Mouse (Mus musculus) forebrain, embryonic 14.5 days (tissue): ENCODE measurements around the gene Nxn. TPM values are rescaled to one million over a fixed set of nuclear protein-coding genes. Genes with fewer than 3 reads are reported as not detected.

Experiments used
- ATAC-seq: fragments of 200-750 bp; cut with Nextera tagmentation; 2 replicates; pipeline ENCODE4 v1.8.0; 2017; ENCODE audit warnings: mild to moderate bottlenecking, moderate library complexity
- DNase-seq: peaks from one replicate; pipeline ENCODE4 v3.0.0-alpha.2; 2015; ENCODE audit warnings: low spot score
- H3K27ac ChIP-seq: fragments of 300-500 bp; sonication (generic); 2 replicates; pipeline ENCODE4 v1.5.1; 2014; ENCODE audit warnings: low read depth, mild to moderate bottlenecking, control low read depth, low read length, moderate library complexity
- H3K27me3 ChIP-seq: fragments of 300-500 bp; sonication (generic); replicated peaks from 2 replicates; pipeline ENCODE4 v1.6.1; 2014; ENCODE audit warnings: low read length, control low read depth, mixed read lengths; ENCODE audit not compliant: control insufficient read depth, insufficient read depth
- H3K36me3 ChIP-seq: fragments of 300-500 bp; sonication (generic); 2 replicates; pipeline ENCODE4 v1.6.1; 2014; ENCODE audit warnings: low read length, control low read depth; ENCODE audit not compliant: control insufficient read depth, insufficient read depth
- H3K4me1 ChIP-seq: fragments of 300-500 bp; sonication (generic); 2 replicates; pipeline ENCODE4 v1.6.1; 2014; ENCODE audit warnings: antibody characterized with exemption, low read length, control low read depth; ENCODE audit not compliant: control insufficient read depth, insufficient read depth
- H3K4me2 ChIP-seq: fragments of 300-500 bp; sonication (generic); 2 replicates; pipeline ENCODE4 v1.6.1; 2014; ENCODE audit warnings: mild to moderate bottlenecking, control low read depth, low read length
- H3K4me3 ChIP-seq: fragments of 300-500 bp; sonication (generic); 2 replicates; pipeline ENCODE4 v1.5.1; 2014; ENCODE audit warnings: low read depth, low read length, control low read depth
- H3K9ac ChIP-seq: fragments of 300-500 bp; sonication (generic); 2 replicates; pipeline ENCODE4 v1.6.1; 2014; ENCODE audit warnings: mild to moderate bottlenecking, low read length, control low read depth, moderate library complexity
- H3K9me3 ChIP-seq: fragments of 300-500 bp; sonication (generic); replicated peaks from 2 replicates; pipeline ENCODE4 v1.6.1; 2016; ENCODE audit warnings: low read length, control low read depth, mixed read lengths; ENCODE audit not compliant: control insufficient read depth
- WGBS: fragments of 180-500 bp; shearing (Covaris S2); extraction: QIAGEN DNeasy Blood & Tissue Kit; methylation state at CpG from one replicate; pipeline ENCODE4 v1.1.7; 2014; 5-methylcytosine and 5-hydroxymethylcytosine counted together
- polyA plus RNA-seq: library from polyadenylated mRNA; unstranded; fragments of >200 nt; fragmentation: Nextera tagmentation; extraction: Ambion mirVana; gene quantifications from 2 replicates; pipeline ENCODE4 v1.2.1, GENCODE M21; 2014

Nxn gene
- polyA plus RNA-seq = 19.3 and 21.2 TPM in 2 replicates

- Histone ChIP-seq H3K9ac (peak within 1 kb of the TSS; percentile 82), H3K4me3 (peak within 1 kb of the TSS; percentile 83), H3K4me2 (peak within 1 kb of the TSS; percentile 76), H3K36me3 (no peaks in the 10 kb centered on the region), H3K27me3 (no peaks in the 10 kb centered on the region), H3K27ac (peak within 1 kb of the TSS; percentile 82), H3K9me3 (no peaks in the 10 kb centered on the region), H3K4me1 (peaks cover 10% of the 10 kb centered on the region)
- peak; percentile 91 for ATAC-seq
- under 1% methylated on average over 43 of the region's 70 CpGs for WGBS
- peak; percentile 90 for DNase-seq
Observed at GRCm38 (mm10) chr11:76398798-76399586, at the start of gene Nxn. Gene Nxn, minus strand, starts transcription at chr11:76399140.

- ATAC-seq = no peak
- no peak overlapping the region for H3K4me3 ChIP-seq
- H3K36me3 ChIP-seq = peaks cover 57% of the 10 kb centered on the region
- WGBS = 2% methylated on average over 10 of the region's 10 CpGs
- H3K27me3 ChIP-seq = no peaks in the 10 kb centered on the region
- H3K9ac ChIP-seq = no peak overlapping the region
- peak; percentile 60 for DNase-seq
- H3K9me3 ChIP-seq = no peaks in the 10 kb centered on the region
- no peak overlapping the region for H3K27ac ChIP-seq
- H3K4me2 ChIP-seq = no peak overlapping the region
- H3K4me1 ChIP-seq = peaks cover 31% of the 10 kb centered on the region
Observed at GRCm38 (mm10) chr11:76446251-76446650, 47.3 kb upstream of the Nxn start.

GRCm38 (mm10) chr11:76445459-76445858 is 46.5 kb upstream of the Nxn start:
- WGBS = 30% methylated on average over 8 of the region's 8 CpGs
- H3K27ac ChIP-seq = no peak overlapping the region

GRCm38 (mm10) chr11:76439666-76440065 is 40.7 kb upstream of the Nxn start:
- Histone ChIP-seq H3K27ac (peak overlapping the region; percentile 48; the same call in 1 of the 2 replicates), H3K27me3 (no peaks in the 10 kb centered on the region), H3K4me1 (peaks cover 13% of the 10 kb centered on the region), H3K4me2 (no peak overlapping the region), H3K4me3 (no peak overlapping the region), H3K9me3 (no peaks in the 10 kb centered on the region), H3K9ac (no peak overlapping the region; the same call in 1 of the 2 replicates), H3K36me3 (peaks cover 38% of the 10 kb centered on the region)
- peak; percentile 27; the same call in 1 of the 2 replicates for ATAC-seq
- 15% methylated on average over 3 of the region's 3 CpGs for WGBS
- DNase-seq = peak; percentile 72

More at GRCm38 (mm10) chr11:76445459-76445858, 46.5 kb upstream of the Nxn start:
- peaks cover 24% of the 10 kb centered on the region for H3K4me1 ChIP-seq
- H3K4me2 ChIP-seq = no peak overlapping the region
- ATAC-seq = no peak
- DNase-seq = no peak
- peaks cover 49% of the 10 kb centered on the region for H3K36me3 ChIP-seq
- H3K4me3 ChIP-seq = no peak overlapping the region
- no peak overlapping the region for H3K9ac ChIP-seq
- no peaks in the 10 kb centered on the region for H3K27me3 ChIP-seq
- no peaks in the 10 kb centered on the region for H3K9me3 ChIP-seq

GRCm38 (mm10) chr11:76436864-76437437 is 38.0 kb upstream of the Nxn start:
- Histone ChIP-seq H3K9me3 (no peaks in the 10 kb centered on the region), H3K4me2 (peak overlapping the region; percentile 43), H3K27ac (0 out of 2 replicates have a peak overlapping the region, but pooled peaks have one; percentile 10), H3K9ac (peak overlapping the region; percentile 45), H3K27me3 (no peaks in the 10 kb centered on the region), H3K4me1 (peaks cover 11% of the 10 kb centered on the region), H3K4me3 (peak overlapping the region; percentile 16), H3K36me3 (peaks cover 30% of the 10 kb centered on the region)
- 3% methylated on average over 28 of the region's 28 CpGs for WGBS
- ATAC-seq = peak; percentile 50
- DNase-seq = peak; percentile 37

- Histone ChIP-seq H3K9ac (no peak overlapping the region), H3K36me3 (peaks cover 31% of the 10 kb centered on the region), H3K4me3 (no peak overlapping the region), H3K27me3 (no peaks in the 10 kb centered on the region), H3K9me3 (no peaks in the 10 kb centered on the region), H3K27ac (no peak overlapping the region), H3K4me2 (no peak overlapping the region), H3K4me1 (peaks cover 10% of the 10 kb centered on the region)
- WGBS = 88% methylated on average over 5 of the region's 5 CpGs
- no peak for ATAC-seq
- DNase-seq = no peak
Observed at GRCm38 (mm10) chr11:76436009-76436408, 37.1 kb upstream of the Nxn start.

- Histone ChIP-seq H3K36me3 (peaks cover 25% of the 10 kb centered on the region), H3K9ac (no peak overlapping the region), H3K4me3 (no peak overlapping the region), H3K4me2 (no peak overlapping the region), H3K27ac (0 out of 2 replicates have a peak overlapping the region, but pooled peaks have one; percentile 21), H3K9me3 (no peaks in the 10 kb centered on the region), H3K4me1 (peaks cover 2% of the 10 kb centered on the region), H3K27me3 (no peaks in the 10 kb centered on the region)
- 77% methylated on average over 6 of the region's 6 CpGs for WGBS
- DNase-seq (no peak), ATAC-seq (no peak)
Observed at GRCm38 (mm10) chr11:76429966-76430631, 31.2 kb upstream of the Nxn start.

- Histone ChIP-seq H3K4me2 (no peak overlapping the region), H3K4me3 (no peak overlapping the region), H3K27ac (peak overlapping the region; percentile 21; the same call in 1 of the 2 replicates), H3K4me1 (peaks cover 2% of the 10 kb centered on the region; the same call in 1 of the 2 replicates), H3K27me3 (no peaks in the 10 kb centered on the region), H3K9me3 (no peaks in the 10 kb centered on the region), H3K9ac (no peak overlapping the region), H3K36me3 (peaks cover 30% of the 10 kb centered on the region)
- ATAC-seq (no peak), DNase-seq (no peak)
- 60% methylated on average over 7 of the region's 7 CpGs for whole genome bisulfite sequencing
Observed at GRCm38 (mm10) chr11:76429556-76429955, 30.6 kb upstream of the Nxn start.
